Mouse (Mus musculus) spleen, embryonic (tissue): ENCODE measurements around the gene Tex12.

Source experiments
- CTCF ChIA-PET: fragments of 350-600 bp; sonication (Branson Sonifier 250); formaldehyde crosslinking; loops from one replicate; lab custom pipeline; 2022; lab: Charles Lee

Tex12 gene

GRCm38 (mm10) chr9:50561145-50561917, at the start of gene Tex12:
Gene Tex12 (minus strand): TSS chr9:50561325.
- CTCF ChIA-PET = no interaction called here

GRCm38 (mm10) chr9:50604338-50604737, 43.2 kb upstream of the Tex12 start:
- CTCF ChIA-PET = interaction anchor here (1.0 kb wide), 1 partner anchor 76 kb away, joined by 3 read pairs; the partner anchor contains the start of gene Pts

DNA sequence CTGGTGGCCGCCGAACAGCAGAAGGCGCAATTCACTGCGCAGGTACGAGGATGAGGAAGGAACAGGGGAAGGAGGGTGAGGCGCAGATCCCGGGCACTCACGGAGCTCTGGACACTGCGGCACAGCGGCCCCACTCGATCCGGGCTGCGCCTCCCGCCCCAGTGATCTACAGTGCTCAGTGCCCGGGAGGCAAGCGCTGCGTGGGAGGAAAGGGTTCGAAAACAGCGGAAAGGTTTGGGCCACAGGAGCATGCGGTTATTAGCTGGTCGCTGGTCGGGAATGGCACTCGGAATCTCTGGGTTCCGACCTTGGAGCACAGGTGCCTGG, 42.8 kb upstream of the Tex12 start:
- CTCF ChIA-PET = interaction anchor here (1.0 kb wide), 1 partner anchor 76 kb away, joined by 3 read pairs; the partner anchor contains the start of gene Pts

- CTCF ChIA-PET = interaction anchor here (1.0 kb wide), 1 partner anchor 75 kb away, joined by 3 read pairs; the partner anchor contains the start of gene Pts
Observed at GRCm38 (mm10) chr9:50603189-50603997, 42.3 kb upstream of the Tex12 start, which contains the start of the genes Sdhd and Timm8b. Gene Sdhd (minus strand): TSS chr9:50603812. Gene Timm8b (plus strand): TSS chr9:50603910.

- CTCF ChIA-PET = interaction anchor here (0.5 kb wide), 1 partner anchor 107 kb away, joined by 3 read pairs; no protein-coding TSS in a partner anchor
Observed at GRCm38 (mm10) chr9:50602055-50602845, 41.1 kb upstream of the Tex12 start.

DNA sequence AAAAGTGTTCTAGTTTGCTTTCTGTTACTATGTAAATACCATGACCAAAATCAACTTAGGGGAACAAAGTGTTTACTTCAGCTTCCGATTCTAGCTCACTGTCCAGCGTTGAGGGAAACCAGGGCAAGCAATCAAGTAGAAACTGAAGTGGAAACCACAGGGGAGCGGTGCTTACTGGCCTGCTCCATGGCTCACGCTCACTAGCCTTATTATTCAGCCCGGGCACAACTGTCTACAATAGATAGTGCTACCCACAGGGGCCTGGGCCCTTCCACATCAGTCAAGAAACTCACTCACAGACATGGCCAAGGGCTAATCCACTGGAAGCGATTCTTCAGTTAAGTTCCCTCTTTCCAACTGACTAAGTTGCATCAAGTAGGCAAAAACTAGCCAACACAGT, 40.4 kb upstream of the Tex12 start:
- CTCF ChIA-PET = no interaction called here

- CTCF ChIA-PET = no interaction called here
Observed at GRCm38 (mm10) chr9:50596973-50597372, 35.8 kb upstream of the Tex12 start.

DNA sequence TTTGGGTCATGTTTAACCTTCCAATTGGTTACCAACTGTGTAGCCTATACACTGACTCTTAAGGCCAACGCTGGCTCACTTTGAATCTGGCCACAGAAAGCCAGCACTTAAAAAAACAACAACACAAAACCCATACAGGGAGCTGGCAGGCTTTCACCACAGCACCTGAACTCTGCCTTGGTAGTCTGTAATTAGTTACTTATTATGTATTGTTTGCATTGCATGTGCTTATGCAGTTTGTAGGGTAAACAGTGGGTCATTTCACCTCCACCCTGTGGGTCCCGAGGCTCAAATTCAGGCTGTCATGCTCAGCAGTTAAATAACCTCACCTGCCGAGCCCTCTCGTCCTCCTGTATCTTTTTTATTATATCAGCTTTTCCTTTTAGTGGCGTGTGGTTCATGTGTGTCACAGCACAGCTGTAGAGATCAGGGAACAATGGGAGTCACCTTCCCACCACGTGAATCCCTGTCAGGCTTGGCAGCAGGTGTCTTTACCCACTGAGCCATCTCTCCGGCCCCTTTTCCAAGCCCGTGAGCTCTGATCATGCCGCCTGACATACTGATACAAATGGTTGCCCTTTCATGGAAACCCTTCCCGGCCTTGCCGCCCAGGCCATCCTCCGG, 33.8 kb upstream of the Tex12 start:
- CTCF ChIA-PET = interaction anchor here (0.6 to 1.1 kb wide), 2 partner anchors 69 to 1603 kb away, joined by 3 to 6 read pairs; no protein-coding TSS in a partner anchor

- CTCF ChIA-PET = interaction anchor here (1.3 to 1.5 kb wide), 2 partner anchors 72 to 77 kb away, joined by 3 read pairs; no protein-coding TSS in a partner anchor
Observed at GRCm38 (mm10) chr9:50593544-50593943, 32.4 kb upstream of the Tex12 start.

- CTCF ChIA-PET = interaction anchor here (1.3 to 1.5 kb wide), 2 partner anchors 72 to 78 kb away, joined by 3 read pairs; no protein-coding TSS in a partner anchor
Observed at GRCm38 (mm10) chr9:50592955-50593354, 31.8 kb upstream of the Tex12 start.

DNA sequence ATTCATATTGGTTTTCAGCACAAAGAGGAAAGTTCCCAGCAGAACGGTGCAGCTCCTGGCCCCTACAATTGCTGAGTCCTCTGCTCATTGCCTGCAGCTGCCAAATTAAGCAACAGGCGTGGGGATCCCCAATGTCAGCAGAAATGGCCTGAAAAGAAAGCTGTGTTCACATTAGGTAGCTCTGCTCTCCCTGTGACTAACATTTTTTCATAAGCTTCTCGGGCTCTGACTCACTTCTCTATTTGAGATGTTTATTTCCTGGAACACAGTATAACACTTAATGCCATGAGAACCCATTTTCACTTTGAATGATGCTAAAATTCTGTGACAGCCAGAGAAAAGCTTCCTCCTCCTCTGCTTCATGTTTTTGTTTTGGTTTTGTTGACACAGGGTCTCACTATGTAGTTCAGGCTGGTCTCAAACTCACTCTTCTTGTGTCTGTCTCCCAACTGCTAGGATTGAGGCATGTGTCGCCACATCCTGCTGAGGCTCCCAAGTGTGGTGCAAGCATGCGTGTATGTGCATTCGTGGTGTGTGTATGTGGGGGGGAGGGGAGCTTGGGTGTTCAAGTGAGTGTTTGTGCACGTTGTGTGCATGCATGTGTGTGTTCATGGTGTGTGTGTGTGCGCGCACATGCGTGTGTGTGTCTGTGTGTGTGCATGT, 29.9 kb upstream of the Tex12 start:
- CTCF ChIA-PET = interaction anchor here (0.9 kb wide), 1 partner anchor 64 kb away, joined by 3 read pairs; no protein-coding TSS in a partner anchor

- CTCF ChIA-PET = no interaction called here
Observed at GRCm38 (mm10) chr9:50586955-50587354, 25.8 kb upstream of the Tex12 start.

GRCm38 (mm10) chr9:50585145-50585818, 24.2 kb upstream of the Tex12 start:
- CTCF ChIA-PET = no interaction called here

- CTCF ChIA-PET = no interaction called here
Observed at GRCm38 (mm10) chr9:50580370-50580769, 19.2 kb upstream of the Tex12 start.

GRCm38 (mm10) chr9:50569599-50570525, 8.7 kb upstream of the Tex12 start:
- CTCF ChIA-PET = interaction anchor here (0.8 kb wide), 1 partner anchor 44 kb away, joined by 11 read pairs; no protein-coding TSS in a partner anchor

- CTCF ChIA-PET = no interaction called here
Observed at GRCm38 (mm10) chr9:50567881-50568280, 6.8 kb upstream of the Tex12 start.

GRCm38 (mm10) chr9:50567372-50567771, 6.2 kb upstream of the Tex12 start:
- CTCF ChIA-PET = interaction anchor here (0.6 kb wide), 1 partner anchor 11 kb away, joined by 3 read pairs; no protein-coding TSS in a partner anchor

- CTCF ChIA-PET = no interaction called here
Observed at GRCm38 (mm10) chr9:50565940-50566339, 4.8 kb upstream of the Tex12 start.
